Mouse (Mus musculus) heart, postnatal 4 days (tissue): ENCODE measurements around the gene Nol9. TPM values are rescaled to one million over a fixed set of nuclear protein-coding genes. Genes with fewer than 3 reads are reported as not detected.

ENCODE experiments used
- DNase-seq: peaks from one replicate; pipeline ENCODE4 v3.0.0; 2021
- total RNA-seq, 2 experiments: library from RNA; stranded (reverse); gene quantifications; 2 replicates each; pipeline ENCODE4 v1.2.3; 2021

Gene Nol9
- total RNA-seq, 2 experiments from 2014 or later = 11.1 to 13.2 TPM

GRCm38 (mm10) chr4:152062390-152063110 is 23.4 kb downstream of the Nol9 start:
- peak; percentile 65 for DNase-seq

GRCm38 (mm10) chr4:152067280-152067679 is 28.2 kb downstream of the Nol9 start:
- DNase-seq = no peak

GRCm38 (mm10) chr4:152068166-152068724 is 29.1 kb downstream of the Nol9 start:
- no peak for DNase-seq

GRCm38 (mm10) chr4:152069245-152069644 is 30.1 kb downstream of the Nol9 start:
- DNase-seq = no peak

- no peak for DNase-seq
Measured at GRCm38 (mm10) chr4:152070494-152071396, 31.6 kb downstream of the Nol9 start.

GRCm38 (mm10) chr4:152072121-152072601 is 33.0 kb downstream of the Nol9 start, which contains the start of gene Plekhg5:
Gene Plekhg5, plus strand, starts transcription at chr4:152072498.
- DNase-seq = peak; percentile 60

GRCm38 (mm10) chr4:152072655-152073054 is 33.5 kb downstream of the Nol9 start:
- no peak for DNase-seq

GRCm38 (mm10) chr4:152073715-152074114 is 34.6 kb downstream of the Nol9 start:
- no peak for DNase-seq

- no peak for DNase-seq
Measured at GRCm38 (mm10) chr4:152074548-152074947, 35.4 kb downstream of the Nol9 start.

GRCm38 (mm10) chr4:152077191-152077590 is 38.1 kb downstream of the Nol9 start:
- no peak for DNase-seq

GRCm38 (mm10) chr4:152078105-152078530 is 39.0 kb downstream of the Nol9 start:
- no peak for DNase-seq

- no peak for DNase-seq
Measured at GRCm38 (mm10) chr4:152079261-152079660, 40.1 kb downstream of the Nol9 start.

- no peak for DNase-seq
Measured at GRCm38 (mm10) chr4:152079931-152080330, 40.8 kb downstream of the Nol9 start.

- DNase-seq = no peak
Measured at GRCm38 (mm10) chr4:152083611-152084220, 44.6 kb downstream of the Nol9 start.

- DNase-seq = no peak
Measured at GRCm38 (mm10) chr4:152084616-152085015, 45.5 kb downstream of the Nol9 start.

- peak; percentile 70 for DNase-seq
Measured at GRCm38 (mm10) chr4:152086505-152087210, 47.5 kb downstream of the Nol9 start.

GRCm38 (mm10) chr4:152087211-152088081 is 48.3 kb downstream of the Nol9 start:
- no peak for DNase-seq

- DNase-seq = peak; percentile 66
Measured at GRCm38 (mm10) chr4:152088133-152088532, 49.0 kb downstream of the Nol9 start.

- DNase-seq = no peak
Measured at GRCm38 (mm10) chr4:152088556-152089120, 49.5 kb downstream of the Nol9 start.

GRCm38 (mm10) chr4:152090191-152090590 is 51.1 kb downstream of the Nol9 start:
- no peak for DNase-seq
